Mouse (Mus musculus): ENCODE data around the gene Tenm2.

- no peak for TF ChIP-seq POLR2A (IDR thresholded peaks at IDR 0.05; ENCODE audit: low read depth, low read length)
- TF ChIP-seq CTCF (IDR thresholded peaks at IDR 0.05; ENCODE audit: extremely low read depth, insufficient read length, insufficient replicate concordance, low read depth, low read length), result no peak
Observed at GRCm38 (mm10) chr11:36052091-36052490, 1183.7 kb downstream of the Tenm2 start.

Measured in small intestine, adult 2 months (tissue).